Mouse (Mus musculus) midbrain, embryonic 13.5 days (tissue): ENCODE measurements around the gene Cnot2. TPM values are rescaled to one million over a fixed set of nuclear protein-coding genes. Genes with fewer than 3 reads are reported as not detected.

Experiments
- ATAC-seq: fragments of 200-750 bp; cut with Nextera tagmentation; 2 replicates; pipeline ENCODE4 v1.8.0; 2017; ENCODE audit warnings: mild to moderate bottlenecking, moderate TSS enrichment, moderate library complexity
- H3K27ac ChIP-seq: fragments of 300-500 bp; sonication (generic); 2 replicates; pipeline ENCODE4 v1.5.1; 2015; ENCODE audit warnings: inconsistent platforms, mild to moderate bottlenecking, moderate library complexity
- H3K27me3 ChIP-seq: fragments of 300-500 bp; sonication (generic); 2 replicates; pipeline ENCODE4 v1.6.1; 2015; ENCODE audit warnings: mild to moderate bottlenecking, inconsistent platforms
- H3K36me3 ChIP-seq: fragments of 300-500 bp; sonication (generic); 2 replicates; pipeline ENCODE4 v1.6.1; 2015; ENCODE audit warnings: mild to moderate bottlenecking, inconsistent platforms
- H3K4me1 ChIP-seq: fragments of 300-500 bp; sonication (generic); replicated peaks from 2 replicates; pipeline ENCODE4 v1.6.1; 2015; ENCODE audit warnings: inconsistent platforms
- H3K4me2 ChIP-seq: fragments of 300-500 bp; sonication (generic); replicated peaks from 2 replicates; pipeline ENCODE4 v1.6.1; 2015; ENCODE audit warnings: moderate library complexity, mild to moderate bottlenecking, inconsistent platforms
- H3K4me3 ChIP-seq: fragments of 300-500 bp; sonication (generic); replicated peaks from 2 replicates; pipeline ENCODE4 v1.5.1; 2015; ENCODE audit warnings: mild to moderate bottlenecking, inconsistent platforms
- H3K9ac ChIP-seq: fragments of 300-500 bp; sonication (generic); replicated peaks from 2 replicates; pipeline ENCODE4 v1.6.1; 2015; ENCODE audit warnings: mild to moderate bottlenecking, inconsistent platforms
- H3K9me3 ChIP-seq: fragments of 300-500 bp; sonication (generic); 2 replicates; pipeline ENCODE4 v1.6.1; 2016; ENCODE audit warnings: mild to moderate bottlenecking, inconsistent platforms
- WGBS: fragments of 180-500 bp; shearing (Covaris S2); methylation state at CpG from one replicate; pipeline ENCODE4 v1.1.7; 2015; 5-methylcytosine and 5-hydroxymethylcytosine counted together
- polyA plus RNA-seq: library from polyadenylated mRNA; unstranded; fragments of >200 nt; fragmentation: Nextera tagmentation; extraction: Ambion mirVana; gene quantifications from 2 replicates; pipeline ENCODE4 v1.2.1, GENCODE M21; 2015

Cnot2 gene
- polyA plus RNA-seq, 1 experiment from 2014 or later, result 111 TPM

DNA sequence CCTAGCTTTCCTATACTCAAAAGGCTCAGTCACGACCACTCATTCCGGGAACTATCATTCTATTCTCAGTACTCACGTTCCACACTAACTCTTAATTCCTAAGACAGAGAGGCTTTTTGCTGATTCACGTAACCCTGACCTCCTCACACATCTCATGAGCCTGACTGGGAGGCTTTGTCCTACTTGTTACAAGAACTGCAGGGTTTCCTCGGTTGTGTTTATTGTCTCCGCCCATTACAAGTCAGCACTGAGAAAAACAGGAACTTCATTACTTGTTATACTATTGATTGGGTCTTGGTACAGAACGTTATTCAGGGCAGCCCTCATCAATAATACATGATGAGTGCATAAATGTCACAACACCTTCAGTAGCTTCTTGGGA is 68.1 kb downstream of the Cnot2 start:
- Histone ChIP-seq H3K4me3 (no peak overlapping the region), H3K9me3 (no peaks in the 10 kb centered on the region), H3K36me3 (no peaks in the 10 kb centered on the region), H3K27me3 (no peaks in the 10 kb centered on the region), H3K27ac (no peak overlapping the region), H3K9ac (no peak overlapping the region), H3K4me1 (peaks cover 14% of the 10 kb centered on the region), H3K4me2 (no peak overlapping the region)
- 56% methylated on average over 7 of the region's 7 CpGs for WGBS
- ATAC-seq, result no peak

DNA sequence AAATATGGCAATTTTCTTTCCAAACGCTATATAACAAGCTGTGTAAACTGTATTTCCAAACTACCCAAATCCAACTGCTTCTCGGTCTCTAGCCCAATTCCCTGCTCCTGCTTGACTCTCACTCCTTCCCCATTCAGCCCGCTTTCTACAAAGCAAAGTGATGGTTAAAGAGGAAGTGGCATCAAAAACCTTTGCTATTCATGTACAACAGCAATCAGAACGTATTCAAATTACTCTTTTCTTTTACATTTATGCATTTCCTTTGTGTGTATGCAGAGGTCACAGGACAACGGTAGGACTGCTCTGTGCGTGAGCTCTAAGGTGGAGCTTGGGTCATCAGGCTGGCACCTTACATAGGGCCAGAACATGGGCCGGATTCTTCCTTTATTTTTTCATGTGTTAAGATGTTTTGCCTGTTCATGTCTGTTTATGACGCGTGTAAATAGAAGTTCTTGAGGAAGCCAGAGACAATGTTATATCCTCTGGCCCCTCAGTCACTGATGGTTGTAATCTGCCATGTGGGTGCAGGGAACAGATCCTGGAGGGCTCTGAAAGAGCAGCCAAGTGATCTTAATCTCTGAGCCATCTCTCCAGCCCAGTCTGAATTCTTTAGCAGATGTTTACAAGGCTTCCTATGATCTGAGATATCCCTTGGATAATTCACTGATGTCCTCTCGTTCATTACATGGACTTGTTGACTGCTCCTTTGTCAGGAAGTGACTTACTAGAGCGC is 68.6 kb downstream of the Cnot2 start:
- ATAC-seq, result no peak
- Histone ChIP-seq H3K4me2 (no peak overlapping the region), H3K9ac (no peak overlapping the region), H3K4me3 (no peak overlapping the region), H3K27ac (no peak overlapping the region), H3K27me3 (no peaks in the 10 kb centered on the region), H3K4me1 (peaks cover 10% of the 10 kb centered on the region), H3K36me3 (no peaks in the 10 kb centered on the region), H3K9me3 (no peaks in the 10 kb centered on the region)
- WGBS, result 85% methylated on average over 11 of the region's 11 CpGs

DNA sequence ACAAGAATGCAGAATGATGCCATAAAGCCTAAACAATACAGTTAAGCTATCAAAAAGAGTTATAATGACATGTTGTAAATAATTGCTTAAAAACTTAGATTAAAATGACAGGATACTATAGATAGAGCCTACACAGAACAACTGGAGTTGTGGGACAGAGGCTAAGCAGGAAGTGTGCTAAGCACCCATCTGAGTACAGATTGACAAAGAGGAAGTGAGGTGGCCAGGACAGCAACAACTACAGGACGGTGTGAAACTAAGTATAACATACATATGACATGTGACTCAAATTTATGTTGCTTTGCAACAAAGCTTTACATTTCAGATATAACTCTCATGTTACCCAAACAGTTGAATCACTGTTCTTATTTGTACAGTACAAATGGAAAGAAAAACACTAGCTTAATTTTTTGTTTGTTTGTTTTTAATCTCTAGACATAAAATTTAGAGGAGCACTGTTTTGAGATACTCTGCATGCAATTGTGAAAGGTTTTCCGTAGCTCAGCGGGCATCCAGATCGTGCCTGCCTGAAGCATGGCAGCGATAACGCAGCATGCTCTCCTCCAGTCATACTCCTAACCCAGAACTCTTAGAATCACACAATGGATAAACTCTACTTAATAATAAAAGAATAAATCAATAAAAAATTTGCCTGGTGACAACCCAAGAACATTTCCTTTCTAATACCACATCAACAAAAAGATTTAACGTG is 75.9 kb downstream of the Cnot2 start:
- 92% methylated on average over 7 of the region's 7 CpGs for WGBS

DNA sequence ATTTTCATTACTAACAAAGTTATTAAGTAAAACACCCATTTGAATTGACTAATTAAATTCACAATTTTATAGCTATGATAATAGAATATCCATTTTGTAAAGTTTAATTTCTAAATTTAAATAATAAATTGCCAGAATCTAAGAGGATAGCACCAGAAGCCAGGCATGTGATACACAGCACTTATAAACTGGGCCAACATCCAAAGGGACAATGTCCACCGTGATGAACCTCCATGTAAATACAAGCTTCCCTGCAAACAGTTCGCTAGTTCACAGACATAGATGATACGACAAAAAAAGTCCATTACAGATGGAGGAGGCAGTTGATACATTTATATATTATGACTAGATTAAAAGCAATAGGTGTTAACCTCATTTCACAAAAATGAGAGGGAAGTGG is 88.5 kb downstream of the Cnot2 start:
- Histone ChIP-seq H3K9me3 (no peaks in the 10 kb centered on the region), H3K4me1 (no peaks in the 10 kb centered on the region), H3K27ac (no peak overlapping the region), H3K4me3 (no peak overlapping the region), H3K36me3 (peaks cover 45% of the 10 kb centered on the region), H3K4me2 (no peak overlapping the region), H3K27me3 (no peaks in the 10 kb centered on the region), H3K9ac (no peak overlapping the region)
- 89% methylated on average over 3 of the region's 3 CpGs for WGBS
- no peak for ATAC-seq

More for the DNA sequence above, 75.9 kb downstream of the Cnot2 start:
- no peak overlapping the region for H3K4me2 ChIP-seq
- no peak overlapping the region for H3K9ac ChIP-seq
- no peaks in the 10 kb centered on the region for H3K4me1 ChIP-seq
- no peak for ATAC-seq
- H3K36me3 ChIP-seq, result 0 out of 2 replicates have a peak, but pooled peaks cover 3% of the 10 kb centered on the region
- no peak overlapping the region for H3K4me3 ChIP-seq
- no peaks in the 10 kb centered on the region for H3K9me3 ChIP-seq
- H3K27me3 ChIP-seq, result no peaks in the 10 kb centered on the region
- H3K27ac ChIP-seq, result no peak overlapping the region

DNA sequence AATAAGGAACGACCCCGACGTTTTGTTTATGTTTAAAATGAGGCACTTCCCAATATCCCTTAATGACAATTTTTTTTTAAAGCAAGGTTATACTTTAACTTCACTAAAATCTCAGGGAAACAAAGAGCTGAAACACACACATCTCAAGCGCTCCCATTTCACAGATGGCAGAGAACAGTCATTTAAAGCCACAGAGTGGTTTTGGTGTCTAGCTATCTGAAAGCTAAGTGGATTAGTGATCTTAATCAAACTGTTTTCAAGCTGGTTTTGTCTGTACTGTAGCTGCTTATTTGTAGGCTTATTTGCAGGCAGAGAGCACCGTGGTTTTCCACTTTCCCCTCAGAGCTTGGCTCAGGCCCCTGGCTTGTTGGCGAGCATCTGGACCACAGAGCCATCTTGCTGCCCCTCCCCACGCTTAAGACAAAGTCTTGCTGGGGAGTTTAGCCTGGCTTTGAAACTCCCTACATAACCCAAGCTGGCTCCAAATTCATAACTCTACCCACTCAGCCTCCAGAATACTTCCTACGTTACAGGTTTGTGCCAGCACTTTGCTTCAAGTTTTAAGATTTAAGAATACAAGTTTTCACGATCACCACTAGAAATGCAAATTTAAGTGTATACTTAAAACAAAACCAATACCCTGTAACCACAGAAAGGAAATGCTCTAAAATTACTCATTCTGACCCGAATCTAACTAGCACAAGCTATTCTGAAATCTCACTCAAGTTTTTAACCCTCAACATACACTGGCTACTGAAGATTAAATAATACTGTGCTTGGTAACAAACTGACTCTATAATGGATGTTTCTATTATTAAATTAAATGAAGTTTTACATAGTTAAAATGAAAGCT is 94.2 kb downstream of the Cnot2 start:
- Histone ChIP-seq H3K27me3 (no peaks in the 10 kb centered on the region), H3K4me2 (no peak overlapping the region), H3K4me1 (no peaks in the 10 kb centered on the region), H3K9ac (no peak overlapping the region), H3K4me3 (no peak overlapping the region), H3K27ac (no peak overlapping the region), H3K9me3 (no peaks in the 10 kb centered on the region), H3K36me3 (peaks cover 45% of the 10 kb centered on the region)
- WGBS, result 88% methylated on average over 10 of the region's 10 CpGs
- no peak for ATAC-seq

DNA sequence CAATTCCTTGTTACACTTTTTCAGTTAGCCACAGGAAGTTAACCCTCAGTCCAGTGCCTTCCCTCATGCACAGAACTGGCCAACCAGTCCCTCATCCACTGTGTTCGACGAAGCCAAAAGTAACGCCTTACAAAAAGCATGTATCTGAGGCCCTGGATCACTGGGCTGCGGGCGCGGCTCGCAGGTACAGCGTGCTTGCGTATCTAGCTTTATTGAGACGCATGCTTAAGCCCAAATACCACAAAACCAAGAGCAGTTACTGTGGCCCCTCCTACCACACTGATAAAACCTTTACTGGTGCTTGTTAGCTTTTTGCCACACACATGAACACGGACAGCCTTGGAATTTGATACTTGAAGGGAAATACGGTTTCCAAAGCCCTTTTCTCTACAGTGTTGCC is 99.4 kb downstream of the Cnot2 start:
- no peak overlapping the region for H3K9ac ChIP-seq
- H3K4me1 ChIP-seq, result no peaks in the 10 kb centered on the region
- H3K4me2 ChIP-seq, result no peak overlapping the region
- no peak overlapping the region for H3K4me3 ChIP-seq
- H3K27ac ChIP-seq, result no peak overlapping the region
- H3K27me3 ChIP-seq, result no peaks in the 10 kb centered on the region
- H3K9me3 ChIP-seq, result no peaks in the 10 kb centered on the region
- WGBS, result 93% methylated on average over 12 of the region's 12 CpGs
- no peak for ATAC-seq
- peaks cover 29% of the 10 kb centered on the region for H3K36me3 ChIP-seq

DNA sequence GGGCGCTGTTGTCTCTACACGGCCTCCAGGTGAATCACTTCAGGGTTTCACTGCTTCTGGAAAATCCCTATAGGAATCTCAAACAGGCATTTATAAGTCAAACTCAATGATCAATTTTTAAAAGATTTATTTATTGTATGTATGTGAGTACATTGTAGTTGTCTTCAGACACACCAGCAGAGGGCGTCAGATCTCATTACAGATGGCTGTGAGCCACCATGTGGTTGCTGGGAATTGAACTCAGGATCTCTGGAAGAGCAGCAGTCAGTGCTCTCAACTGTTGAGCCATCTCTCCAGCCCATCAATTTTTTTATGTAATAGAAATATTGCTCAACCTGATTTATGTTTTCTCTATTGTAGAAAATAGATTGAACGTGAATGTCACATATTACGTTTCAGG is 100.3 kb downstream of the Cnot2 start:
- H3K9me3 ChIP-seq, result no peaks in the 10 kb centered on the region
- H3K36me3 ChIP-seq, result peaks cover 24% of the 10 kb centered on the region
- H3K27me3 ChIP-seq, result 0 out of 2 replicates have a peak, but pooled peaks cover 4% of the 10 kb centered on the region
- H3K4me2 ChIP-seq, result no peak overlapping the region
- WGBS, result 93% methylated on average over 5 of the region's 5 CpGs
- no peak overlapping the region for H3K9ac ChIP-seq
- no peak for ATAC-seq
- no peak overlapping the region for H3K4me3 ChIP-seq
- H3K27ac ChIP-seq, result no peak overlapping the region
- no peaks in the 10 kb centered on the region for H3K4me1 ChIP-seq

DNA sequence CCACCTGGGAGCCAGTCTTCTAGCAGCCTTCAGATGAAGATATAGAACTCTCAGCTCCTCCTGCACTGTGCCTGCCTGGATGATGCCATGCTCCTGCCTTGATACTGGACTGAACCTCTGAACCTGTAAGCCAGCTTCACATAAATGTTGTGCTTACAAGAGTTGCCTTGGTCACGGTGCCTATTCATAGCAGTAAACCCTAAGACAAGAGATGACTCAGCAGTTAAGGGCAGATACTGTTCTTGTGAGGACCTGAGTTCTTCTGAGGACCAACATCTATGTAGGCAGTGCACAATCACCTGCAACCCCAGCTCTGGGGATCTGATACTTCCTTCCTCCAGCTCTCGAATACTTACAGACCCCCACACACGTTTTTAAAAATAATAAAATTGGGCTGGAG is 104.8 kb downstream of the Cnot2 start:
- H3K9ac ChIP-seq, result no peak overlapping the region
- H3K27ac ChIP-seq, result no peak overlapping the region
- 93% methylated on average over 3 of the region's 3 CpGs for WGBS
- H3K4me1 ChIP-seq, result peaks cover 26% of the 10 kb centered on the region
- H3K4me2 ChIP-seq, result no peak overlapping the region
- H3K36me3 ChIP-seq, result no peaks in the 10 kb centered on the region; the same call in 1 of the 2 replicates
- H3K9me3 ChIP-seq, result no peaks in the 10 kb centered on the region
- no peak overlapping the region for H3K4me3 ChIP-seq
- 0 out of 2 replicates have a peak, but pooled peaks cover 4% of the 10 kb centered on the region for H3K27me3 ChIP-seq
- no peak for ATAC-seq

DNA sequence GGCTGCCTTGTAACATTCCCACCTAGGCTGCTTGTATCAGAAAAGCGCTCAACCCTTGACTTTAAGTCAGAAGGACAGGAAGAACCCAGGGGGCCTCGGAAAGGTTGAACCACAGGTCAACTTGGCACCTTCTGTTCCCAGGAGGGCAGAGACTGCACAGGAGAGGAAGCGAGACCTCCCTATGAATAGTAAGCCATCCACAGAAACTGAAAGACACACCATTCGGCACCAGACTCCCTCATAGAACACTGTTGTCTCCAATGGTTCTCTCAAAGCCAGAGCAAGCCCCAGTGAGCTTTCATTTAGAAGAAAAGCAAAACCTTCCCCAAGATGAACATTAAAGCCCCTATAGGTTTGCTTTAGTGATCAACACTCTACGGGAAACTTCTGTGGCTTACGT is 105.6 kb downstream of the Cnot2 start:
- H3K36me3 ChIP-seq, result no peaks in the 10 kb centered on the region; the same call in 1 of the 2 replicates
- 0 out of 2 replicates have a peak, but pooled peaks cover 4% of the 10 kb centered on the region for H3K27me3 ChIP-seq
- 82% methylated on average over 6 of the region's 6 CpGs for WGBS
- no peak overlapping the region for H3K9ac ChIP-seq
- no peaks in the 10 kb centered on the region for H3K9me3 ChIP-seq
- H3K4me1 ChIP-seq, result peaks cover 28% of the 10 kb centered on the region
- no peak overlapping the region for H3K4me3 ChIP-seq
- H3K27ac ChIP-seq, result no peak overlapping the region
- no peak overlapping the region for H3K4me2 ChIP-seq
- no peak for ATAC-seq

DNA sequence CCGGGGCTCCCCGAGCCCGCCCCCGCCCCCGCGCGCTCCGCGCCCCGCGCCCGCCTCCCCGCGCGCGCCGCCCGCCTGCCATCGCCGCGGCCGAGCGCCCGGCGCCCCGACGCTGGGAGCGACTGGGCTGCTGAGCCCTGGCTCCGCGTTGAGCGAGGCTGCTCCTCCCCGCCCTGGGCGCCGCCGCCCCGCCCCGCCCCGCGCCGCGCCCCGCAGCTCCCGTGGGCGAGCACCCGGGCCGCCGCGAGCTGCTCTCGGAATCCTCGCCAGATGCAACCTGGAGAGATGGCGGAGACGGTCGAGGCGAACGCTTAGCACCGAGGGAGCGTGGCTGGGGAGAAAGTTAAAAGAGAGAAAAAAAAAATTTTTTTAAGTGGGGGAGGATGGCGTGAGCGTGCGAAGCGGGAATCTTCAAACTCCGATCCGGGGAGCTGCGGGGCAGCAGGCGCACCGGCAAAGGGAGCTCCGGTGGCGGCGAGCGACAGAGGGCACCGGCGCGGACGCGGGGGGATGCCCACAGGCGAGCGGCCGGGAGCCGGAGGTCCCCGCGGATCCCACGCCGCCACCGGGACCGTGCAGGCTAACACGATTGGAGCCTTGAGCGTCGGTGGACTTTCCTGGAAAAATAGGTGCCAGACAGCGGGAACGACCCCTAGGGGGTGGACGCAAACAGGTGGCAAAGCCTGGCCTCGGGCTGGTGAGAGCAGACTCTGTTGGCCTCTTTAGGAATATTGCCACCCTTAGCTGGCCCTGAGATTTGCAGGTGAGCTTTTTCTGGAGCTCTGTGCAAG is 107.4 kb downstream of the Cnot2 start, which contains the start of gene Kcnmb4:
TSS of gene Kcnmb4 (minus strand) at position 120 of the 791 bp plus-strand sequence.
- Histone ChIP-seq H3K9me3 (no peaks in the 10 kb centered on the region), H3K27me3 (0 out of 2 replicates have a peak, but pooled peaks cover 4% of the 10 kb centered on the region), H3K9ac (peak within 1 kb of the TSS; percentile 82), H3K4me3 (peak within 1 kb of the TSS; percentile 56), H3K36me3 (no peaks in the 10 kb centered on the region), H3K4me1 (peaks cover 30% of the 10 kb centered on the region), H3K27ac (peak within 1 kb of the TSS; percentile 88), H3K4me2 (peak within 1 kb of the TSS; percentile 90)
- peak; percentile 91 for ATAC-seq
- WGBS, result under 1% methylated on average over 70 of the region's 92 CpGs

DNA sequence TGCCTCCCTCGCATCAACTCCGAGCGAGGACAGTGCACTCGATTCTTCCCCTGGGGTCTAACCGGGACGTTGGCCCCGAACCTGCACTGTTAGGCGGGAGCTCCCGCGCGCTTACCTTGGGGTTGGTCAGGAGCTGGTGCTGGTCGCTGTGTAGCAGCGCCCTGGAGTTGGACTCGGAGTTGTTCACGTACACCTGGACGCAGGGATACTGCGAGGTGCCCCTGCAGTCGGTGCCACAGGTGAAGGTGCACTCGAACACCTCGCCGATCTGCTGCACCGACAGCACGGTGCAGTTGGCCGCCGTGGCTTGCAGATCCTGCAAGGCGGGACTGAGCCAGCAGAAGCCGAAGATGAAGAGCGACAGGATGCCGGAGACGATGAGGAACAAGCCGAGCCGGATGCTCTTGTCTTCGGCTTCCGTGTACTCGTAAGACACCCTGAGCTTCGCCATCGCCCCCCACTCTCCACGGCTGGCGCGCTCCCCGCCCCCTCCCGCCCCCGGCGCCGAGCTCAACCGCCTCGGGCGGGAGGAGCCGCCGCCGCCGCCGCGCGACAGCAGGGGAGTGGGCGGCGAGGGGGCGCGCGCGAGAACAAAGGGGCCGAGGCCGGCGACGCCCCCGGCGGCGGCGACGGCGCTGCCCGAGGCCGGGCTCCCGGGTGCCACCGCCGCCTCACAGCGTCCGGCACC is 108.1 kb downstream of the Cnot2 start:
- Histone ChIP-seq H3K36me3 (no peaks in the 10 kb centered on the region), H3K27ac (peak overlapping the region; percentile 88), H3K9me3 (no peaks in the 10 kb centered on the region), H3K4me2 (peak overlapping the region; percentile 90), H3K4me3 (peak overlapping the region; percentile 56), H3K27me3 (0 out of 2 replicates have a peak, but pooled peaks cover 4% of the 10 kb centered on the region), H3K9ac (peak overlapping the region; percentile 82), H3K4me1 (peaks cover 30% of the 10 kb centered on the region)
- peak; percentile 82 for ATAC-seq
- WGBS, result under 1% methylated on average over 56 of the region's 78 CpGs
